Mouse (Mus musculus) T-helper 1 cell (primary cell): Measurements from ENCODE around the gene Rassf10.
"Not testable (repeated sequence)": the region's sequence is repeated elsewhere in the genome, so short reads cannot be mapped to it uniquely, and the experiment has no call there.

Experiments used
- in situ Hi-C: fragments of 300-600 bp; cut with MboI, MseI; formaldehyde crosslinking; loops from one replicate; pipeline ENCODE4 v1.15.1; 2025; ENCODE audit warnings: high pct_unique_total_duplicates

Gene Rassf10

GRCm38 (mm10) chr7:112953777-112954291 lies at the start of gene Rassf10:
Gene Rassf10 (plus strand): TSS chr7:112953962.
- in situ Hi-C loops, result loop anchor here (10.0 kb wide), 1 partner anchor 931 kb away; no protein-coding TSS in a partner anchor

- in situ Hi-C loops, result no loop called here
Measured at GRCm38 (mm10) chr7:112906848-112907247, 46.9 kb upstream of the Rassf10 start.

- in situ Hi-C loops, result no loop called here
Measured at GRCm38 (mm10) chr7:112907468-112907867, 46.3 kb upstream of the Rassf10 start.

GRCm38 (mm10) chr7:112909164-112909563 lies 44.6 kb upstream of the Rassf10 start:
- in situ Hi-C loops, result no loop called here

GRCm38 (mm10) chr7:112912969-112913368 lies 40.8 kb upstream of the Rassf10 start:
- in situ Hi-C loops, result no loop called here

GRCm38 (mm10) chr7:112915571-112915970 lies 38.2 kb upstream of the Rassf10 start:
- in situ Hi-C loops, result no loop called here

GRCm38 (mm10) chr7:112917613-112918278 lies 36.0 kb upstream of the Rassf10 start:
- in situ Hi-C loops, result no loop called here

GRCm38 (mm10) chr7:112918279-112918991 lies 35.3 kb upstream of the Rassf10 start:
- in situ Hi-C loops, result no loop called here

GRCm38 (mm10) chr7:112919845-112920244 lies 33.9 kb upstream of the Rassf10 start:
- in situ Hi-C loops, result loop anchor here (5.0 to 10.0 kb wide), 3 partner anchors 207 to 735 kb away; no protein-coding TSS in a partner anchor

- in situ Hi-C loops, result loop anchor here (5.0 to 10.0 kb wide), 3 partner anchors 204 to 732 kb away; no protein-coding TSS in a partner anchor
Measured at GRCm38 (mm10) chr7:112922801-112923200, 31.0 kb upstream of the Rassf10 start.

GRCm38 (mm10) chr7:112923712-112924111 lies 30.1 kb upstream of the Rassf10 start:
- in situ Hi-C loops, result loop anchor here (5.0 to 10.0 kb wide), 3 partner anchors 204 to 731 kb away; no protein-coding TSS in a partner anchor

GRCm38 (mm10) chr7:112930669-112931068 lies 23.1 kb upstream of the Rassf10 start:
- in situ Hi-C loops, result no loop called here

- in situ Hi-C loops, result not testable (repeated sequence)
Measured at GRCm38 (mm10) chr7:112935876-112936275, 17.9 kb upstream of the Rassf10 start.

GRCm38 (mm10) chr7:112937089-112937488 lies 16.7 kb upstream of the Rassf10 start:
- in situ Hi-C loops, result no loop called here

GRCm38 (mm10) chr7:112938959-112939358 lies 14.8 kb upstream of the Rassf10 start:
- in situ Hi-C loops, result no loop called here

GRCm38 (mm10) chr7:112942567-112942966 lies 11.2 kb upstream of the Rassf10 start:
- in situ Hi-C loops, result no loop called here

- in situ Hi-C loops, result no loop called here
Measured at GRCm38 (mm10) chr7:112943056-112943455, 10.7 kb upstream of the Rassf10 start.

- in situ Hi-C loops, result no loop called here
Measured at GRCm38 (mm10) chr7:112946706-112947105, 7.1 kb upstream of the Rassf10 start.

GRCm38 (mm10) chr7:112954351-112955102 lies 765 bp downstream of the Rassf10 start:
- in situ Hi-C loops, result loop anchor here (10.0 kb wide), 1 partner anchor 930 kb away; no protein-coding TSS in a partner anchor

- in situ Hi-C loops, result loop anchor here (10.0 kb wide), 1 partner anchor 930 kb away; no protein-coding TSS in a partner anchor
Measured at GRCm38 (mm10) chr7:112955103-112955827, 1.5 kb downstream of the Rassf10 start.

GRCm38 (mm10) chr7:112955955-112956354 lies 2.2 kb downstream of the Rassf10 start:
- in situ Hi-C loops, result loop anchor here (10.0 kb wide), 1 partner anchor 929 kb away; no protein-coding TSS in a partner anchor
